Mouse (Mus musculus): Measurements from ENCODE around the gene Pofut2.

The Pofut2 gene

GRCm38 (mm10) chr10:77225414-77225813 is 33.6 kb upstream of the Pofut2 start:
- peak; percentile 88; the same call in 1 of the 2 replicates for TF ChIP-seq GATA4 (IDR thresholded peaks at IDR 0.05; ENCODE audit: insufficient replicate concordance, low read length)

DNA sequence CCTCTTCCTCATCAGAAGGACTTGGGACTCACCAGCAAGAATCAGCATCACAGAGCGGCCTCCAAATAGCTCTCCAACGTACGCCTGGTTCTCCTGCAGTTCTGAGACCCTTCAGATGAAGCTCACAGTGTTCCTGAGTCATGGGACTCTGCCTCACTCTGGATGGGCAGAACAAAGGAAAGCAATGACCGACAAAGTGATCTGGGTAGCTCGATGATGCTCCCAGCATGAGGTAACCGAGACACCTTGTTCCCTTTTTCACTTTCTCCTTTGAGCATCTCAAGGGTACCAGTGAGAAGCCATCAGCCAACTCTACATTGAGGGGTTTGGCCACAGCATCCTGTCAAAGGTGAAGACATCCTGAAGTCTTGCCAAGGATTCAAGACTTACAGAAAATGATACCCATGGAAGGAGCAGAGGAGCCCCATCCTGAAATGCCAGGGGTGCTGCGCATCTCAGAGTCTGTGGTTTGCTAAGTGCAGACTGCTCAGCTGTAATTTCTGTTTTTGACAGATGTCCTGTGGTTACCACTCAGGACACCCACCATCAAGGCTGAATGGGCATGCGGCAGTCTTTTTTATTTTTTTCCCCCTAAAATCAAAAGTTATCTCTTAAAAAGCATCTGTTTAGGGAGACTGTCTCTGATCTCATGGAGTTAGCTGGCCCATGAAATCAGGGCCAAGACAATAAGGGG is 32.9 kb upstream of the Pofut2 start:
- no peak for TF ChIP-seq GATA4 (IDR thresholded peaks at IDR 0.05; ENCODE audit: insufficient replicate concordance, low read length)

- TF ChIP-seq GATA4 (IDR thresholded peaks at IDR 0.05; ENCODE audit: insufficient replicate concordance, low read length), result no peak
These were observed 32.2 kb upstream of the Pofut2 start for GRCm38 (mm10) chr10:77226691-77227367.

DNA sequence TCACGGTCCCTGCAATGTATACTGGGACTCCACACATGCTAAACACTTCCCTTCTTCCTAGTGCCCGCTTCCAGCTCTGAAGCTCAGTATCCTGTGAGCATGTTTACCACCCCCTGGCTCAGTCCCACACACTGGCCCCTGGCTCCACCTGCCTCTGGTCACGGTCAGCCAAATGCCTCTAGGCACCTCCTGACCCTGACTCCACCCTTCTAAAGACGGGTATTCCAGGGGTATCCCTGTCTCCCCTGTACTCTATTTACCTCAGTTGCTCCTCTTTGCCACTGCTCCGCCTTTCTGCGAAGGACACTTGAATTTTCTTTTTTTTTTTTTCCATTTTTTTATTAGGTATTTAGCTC is 31.7 kb upstream of the Pofut2 start:
- no peak for TF ChIP-seq GATA4 (IDR thresholded peaks at IDR 0.05; ENCODE audit: insufficient replicate concordance, low read length)

GRCm38 (mm10) chr10:77229609-77230595 is 29.1 kb upstream of the Pofut2 start:
- TF ChIP-seq GATA4 (IDR thresholded peaks at IDR 0.05; ENCODE audit: insufficient replicate concordance, low read length), result no peak

- TF ChIP-seq GATA4 (IDR thresholded peaks at IDR 0.05; ENCODE audit: insufficient replicate concordance, low read length), result no peak
These were observed 26.9 kb upstream of the Pofut2 start for GRCm38 (mm10) chr10:77231861-77232755.

GRCm38 (mm10) chr10:77233230-77233629 is 25.8 kb upstream of the Pofut2 start:
- TF ChIP-seq GATA4 (IDR thresholded peaks at IDR 0.05; ENCODE audit: insufficient replicate concordance, low read length), result no peak

DNA sequence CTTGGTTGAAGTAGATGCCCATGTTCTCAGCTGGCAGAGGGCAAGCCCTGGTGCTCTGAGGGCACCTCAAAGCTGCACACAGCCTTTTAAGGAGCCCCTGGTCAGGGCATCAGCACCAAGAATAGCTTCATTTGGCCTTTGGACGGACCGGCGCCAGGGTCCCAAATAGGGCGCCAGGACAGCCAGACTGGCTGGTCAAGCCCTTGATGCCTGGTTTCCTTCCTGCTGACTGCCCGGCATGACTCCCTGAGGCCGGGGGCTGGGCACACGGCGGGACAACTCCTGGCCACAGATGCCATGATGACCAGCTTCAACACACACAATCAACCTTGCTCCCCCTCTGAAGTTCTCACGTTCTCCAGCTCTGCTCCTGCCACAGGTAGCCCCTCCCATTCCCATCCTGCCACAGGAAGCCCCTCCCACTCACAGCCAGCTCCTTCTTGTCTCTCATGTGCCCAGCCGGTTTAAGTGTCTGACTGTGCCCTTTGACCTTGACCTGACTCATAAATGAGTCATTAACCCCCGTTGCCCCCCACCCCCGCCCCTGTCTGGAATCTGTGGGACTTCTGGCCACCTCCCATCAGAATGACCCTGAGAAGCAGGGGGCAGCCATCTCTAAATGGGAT is 23.9 kb upstream of the Pofut2 start:
- TF ChIP-seq GATA4 (IDR thresholded peaks at IDR 0.05; ENCODE audit: insufficient replicate concordance, low read length), result no peak

DNA sequence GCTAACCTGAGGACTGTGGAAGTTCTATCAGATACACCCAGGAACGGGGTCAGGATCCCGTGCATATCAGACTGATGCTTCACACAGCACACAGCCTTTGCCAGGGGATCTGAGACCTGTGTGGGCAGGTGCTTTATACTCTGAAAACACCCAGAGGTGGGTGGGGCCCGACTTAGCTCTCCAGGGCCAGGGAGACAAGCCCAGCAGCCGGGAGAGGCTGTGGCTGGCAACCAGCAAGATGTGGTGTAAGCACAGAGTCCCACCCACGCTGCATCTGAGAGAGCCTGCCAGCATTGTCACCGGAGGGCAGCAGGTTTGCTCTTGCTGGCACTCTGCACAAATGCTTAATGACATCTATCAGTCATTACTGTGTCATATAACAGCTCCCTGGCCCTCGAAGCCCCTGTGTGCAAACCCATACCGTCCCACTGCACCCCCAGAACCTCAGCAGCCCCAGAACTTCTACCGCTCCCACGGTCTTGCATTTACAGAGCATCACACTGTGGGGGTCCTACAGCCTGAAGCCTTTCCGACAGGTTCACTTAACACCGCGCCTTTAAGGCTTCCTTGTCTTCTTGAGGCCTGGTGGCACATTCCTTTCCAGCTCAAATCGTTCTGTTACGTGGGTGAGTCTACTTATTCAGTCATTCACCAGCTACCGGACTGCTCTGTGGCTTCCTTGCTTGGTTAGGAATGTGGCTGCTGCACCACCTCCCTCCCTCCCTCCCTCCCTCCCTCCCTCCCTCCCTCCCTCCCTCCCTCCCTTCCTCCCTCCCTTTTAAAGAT is 21.0 kb upstream of the Pofut2 start:
- no peak for TF ChIP-seq GATA4 (IDR thresholded peaks at IDR 0.05; ENCODE audit: insufficient replicate concordance, low read length)

DNA sequence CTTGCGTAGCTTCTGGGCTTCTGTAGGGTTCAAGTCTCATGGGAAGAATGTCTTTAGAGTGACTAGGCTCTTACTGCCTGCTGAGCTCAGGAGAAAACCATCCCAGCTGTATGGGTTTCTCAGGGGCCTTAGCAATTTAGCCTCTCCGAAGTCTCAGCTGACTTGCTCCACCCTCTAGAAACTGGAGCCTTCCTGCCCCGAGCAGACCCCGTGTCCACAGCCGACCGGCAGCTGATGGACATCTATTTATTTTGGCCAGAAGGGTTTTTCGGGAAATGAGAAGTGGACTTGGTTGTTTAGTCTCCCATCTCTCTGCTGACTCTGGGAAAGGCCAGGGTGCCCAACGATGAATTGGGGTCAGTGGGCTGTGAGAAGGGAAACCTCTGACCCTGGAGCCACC is 18.3 kb upstream of the Pofut2 start:
- no peak for TF ChIP-seq GATA4 (IDR thresholded peaks at IDR 0.05; ENCODE audit: insufficient replicate concordance, low read length)

- TF ChIP-seq GATA4 (IDR thresholded peaks at IDR 0.05; ENCODE audit: insufficient replicate concordance, low read length), result no peak
These were observed 16.6 kb upstream of the Pofut2 start for GRCm38 (mm10) chr10:77242396-77242795.

DNA sequence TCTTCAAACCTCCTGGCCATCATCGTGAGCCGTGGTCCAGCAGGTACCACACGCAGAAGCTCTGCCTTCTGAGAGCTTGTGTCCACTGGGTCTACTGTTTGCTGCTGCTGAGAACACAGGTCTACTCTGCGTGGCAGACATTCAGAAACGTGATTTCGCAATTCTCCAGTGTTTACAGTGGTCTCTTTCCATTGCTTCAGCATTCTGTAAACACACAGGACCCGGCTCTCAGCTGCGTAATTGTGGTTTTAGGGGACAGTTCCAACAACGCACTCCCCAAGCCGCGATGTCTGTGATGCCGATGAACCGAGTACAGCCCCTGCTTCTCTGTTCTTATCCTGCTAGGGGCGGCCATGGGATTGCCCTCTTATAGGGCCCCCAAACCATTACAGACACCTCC is 16.1 kb upstream of the Pofut2 start:
- no peak for TF ChIP-seq GATA4 (IDR thresholded peaks at IDR 0.05; ENCODE audit: insufficient replicate concordance, low read length)

GRCm38 (mm10) chr10:77243572-77244161 is 15.4 kb upstream of the Pofut2 start:
- no peak for TF ChIP-seq GATA4 (IDR thresholded peaks at IDR 0.05; ENCODE audit: insufficient replicate concordance, low read length)
